Mouse (Mus musculus) stomach, embryonic 16.5 days (tissue): ENCODE measurements around the gene Hmgcs2. TPM values are rescaled to one million over a fixed set of nuclear protein-coding genes. Genes with fewer than 3 reads are reported as not detected.

ENCODE experiments used
- ATAC-seq: fragments of 200-750 bp; cut with Nextera tagmentation; 2 replicates; pipeline ENCODE4 v1.8.0; 2017; ENCODE audit warnings: moderate number of reproducible peaks, moderate TSS enrichment; ENCODE audit not compliant: insufficient read depth, low FRiP score
- H3K27ac ChIP-seq: fragments of 300-500 bp; sonication (generic); 2 replicates; pipeline ENCODE4 v1.5.1; 2014; ENCODE audit warnings: low read length
- H3K27me3 ChIP-seq: fragments of 300-500 bp; sonication (generic); 2 replicates; pipeline ENCODE4 v1.6.1; 2014; ENCODE audit warnings: low read length, control low read depth, mixed read lengths; ENCODE audit not compliant: control insufficient read depth, insufficient read depth
- H3K36me3 ChIP-seq: fragments of 300-500 bp; sonication (generic); 2 replicates; pipeline ENCODE4 v1.6.1; 2014; ENCODE audit warnings: low read length; ENCODE audit not compliant: control insufficient read depth, insufficient read depth
- H3K4me1 ChIP-seq: fragments of 300-500 bp; sonication (generic); 2 replicates; pipeline ENCODE4 v1.6.1; 2014; ENCODE audit warnings: low read length, control low read depth, mixed read lengths; ENCODE audit not compliant: control insufficient read depth, insufficient read depth
- H3K4me2 ChIP-seq: fragments of 300-500 bp; sonication (generic); 2 replicates; pipeline ENCODE4 v1.6.1; 2014; ENCODE audit warnings: low read depth, low read length, mixed read lengths
- H3K4me3 ChIP-seq: fragments of 300-500 bp; sonication (generic); replicated peaks from 2 replicates; pipeline ENCODE4 v1.5.1; 2014; ENCODE audit warnings: mild to moderate bottlenecking, low read length
- H3K9ac ChIP-seq: fragments of 300-500 bp; sonication (generic); 2 replicates; pipeline ENCODE4 v1.6.1; 2014; ENCODE audit warnings: low read length
- H3K9me3 ChIP-seq: fragments of 300-500 bp; sonication (generic); replicated peaks from 2 replicates; pipeline ENCODE4 v1.6.1; 2016; ENCODE audit warnings: low read length, control low read depth; ENCODE audit not compliant: control insufficient read depth
- WGBS: fragments of 180-500 bp; shearing (Covaris S2); extraction: QIAGEN DNeasy Blood & Tissue Kit; methylation state at CpG from one replicate; pipeline ENCODE4 v1.1.7; 2014; 5-methylcytosine and 5-hydroxymethylcytosine counted together
- polyA plus RNA-seq: library from polyadenylated mRNA; unstranded; fragments of >200 nt; fragmentation: Nextera tagmentation; extraction: Ambion mirVana; gene quantifications from 2 replicates; pipeline ENCODE4 v1.2.1, GENCODE M21; 2015

Hmgcs2 gene
- polyA plus RNA-seq, 1 experiment from 2014 or later: 93.3 TPM

- WGBS: 53% methylated on average over 3 of the region's 3 CpGs
- Histone ChIP-seq H3K27me3 (no peaks in the 10 kb centered on the region), H3K4me2 (no peak overlapping the region), H3K4me1 (no peaks in the 10 kb centered on the region), H3K9ac (no peak overlapping the region), H3K36me3 (0 out of 2 replicates have a peak, but pooled peaks cover 7% of the 10 kb centered on the region), H3K9me3 (no peaks in the 10 kb centered on the region), H3K4me3 (no peak overlapping the region), H3K27ac (no peak overlapping the region)
- no peak for ATAC-seq
These were observed 36.9 kb downstream of the Hmgcs2 start for GRCm38 (mm10) chr3:98317143-98317542.

- Histone ChIP-seq H3K4me3 (no peak overlapping the region), H3K4me1 (no peaks in the 10 kb centered on the region), H3K9me3 (no peaks in the 10 kb centered on the region), H3K27ac (no peak overlapping the region), H3K4me2 (no peak overlapping the region), H3K36me3 (0 out of 2 replicates have a peak, but pooled peaks cover 7% of the 10 kb centered on the region), H3K27me3 (no peaks in the 10 kb centered on the region), H3K9ac (no peak overlapping the region)
- 73% methylated on average over 2 of the region's 2 CpGs for WGBS
- ATAC-seq: no peak
These were observed 39.0 kb downstream of the Hmgcs2 start for GRCm38 (mm10) chr3:98319190-98319589.

- Histone ChIP-seq H3K4me1 (no peaks in the 10 kb centered on the region), H3K27me3 (no peaks in the 10 kb centered on the region), H3K36me3 (0 out of 2 replicates have a peak, but pooled peaks cover 5% of the 10 kb centered on the region), H3K4me3 (no peak overlapping the region), H3K9me3 (no peaks in the 10 kb centered on the region), H3K9ac (no peak overlapping the region), H3K27ac (no peak overlapping the region), H3K4me2 (no peak overlapping the region)
- no peak for ATAC-seq
- 89% methylated on average over 5 of the region's 5 CpGs for WGBS
These were observed 42.0 kb downstream of the Hmgcs2 start for GRCm38 (mm10) chr3:98322209-98322608.

GRCm38 (mm10) chr3:98324235-98324634, 44.0 kb downstream of the Hmgcs2 start:
- WGBS: 55% methylated on average over 9 of the region's 9 CpGs
- H3K4me2 ChIP-seq: no peak overlapping the region
- H3K9ac ChIP-seq: no peak overlapping the region
- no peaks in the 10 kb centered on the region for H3K4me1 ChIP-seq
- H3K27me3 ChIP-seq: no peaks in the 10 kb centered on the region
- H3K27ac ChIP-seq: no peak overlapping the region
- no peak overlapping the region for H3K4me3 ChIP-seq
- no peak for ATAC-seq
- H3K36me3 ChIP-seq: 0 out of 2 replicates have a peak, but pooled peaks cover 5% of the 10 kb centered on the region
- H3K9me3 ChIP-seq: no peaks in the 10 kb centered on the region

GRCm38 (mm10) chr3:98334010-98334409, 53.8 kb downstream of the Hmgcs2 start:
- no peak overlapping the region for H3K9ac ChIP-seq
- no peaks in the 10 kb centered on the region; the same call in 1 of the 2 replicates for H3K36me3 ChIP-seq
- H3K4me3 ChIP-seq: no peak overlapping the region
- no peaks in the 10 kb centered on the region for H3K9me3 ChIP-seq
- no peak overlapping the region for H3K4me2 ChIP-seq
- no peak overlapping the region for H3K27ac ChIP-seq
- H3K4me1 ChIP-seq: peaks cover 22% of the 10 kb centered on the region
- no peaks in the 10 kb centered on the region for H3K27me3 ChIP-seq
- 87% methylated on average over 2 of the region's 2 CpGs for WGBS
- ATAC-seq: no peak

- Histone ChIP-seq H3K9me3 (no peaks in the 10 kb centered on the region), H3K27ac (no peak overlapping the region), H3K4me2 (no peak overlapping the region), H3K4me3 (no peak overlapping the region), H3K27me3 (no peaks in the 10 kb centered on the region), H3K4me1 (peaks cover 22% of the 10 kb centered on the region), H3K36me3 (no peaks in the 10 kb centered on the region; the same call in 1 of the 2 replicates), H3K9ac (no peak overlapping the region)
- no peak for ATAC-seq
These were observed 55.1 kb downstream of the Hmgcs2 start for GRCm38 (mm10) chr3:98335331-98335730.

- no peaks in the 10 kb centered on the region for H3K27me3 ChIP-seq
- H3K36me3 ChIP-seq: no peaks in the 10 kb centered on the region; the same call in 1 of the 2 replicates
- no peak overlapping the region for H3K9ac ChIP-seq
- no peak for ATAC-seq
- WGBS: 77% methylated on average over 7 of the region's 7 CpGs
- no peak overlapping the region for H3K27ac ChIP-seq
- H3K4me1 ChIP-seq: peaks cover 22% of the 10 kb centered on the region
- H3K4me2 ChIP-seq: no peak overlapping the region
- no peak overlapping the region for H3K4me3 ChIP-seq
- H3K9me3 ChIP-seq: no peaks in the 10 kb centered on the region
These were observed 55.7 kb downstream of the Hmgcs2 start for GRCm38 (mm10) chr3:98335886-98336285.

- Histone ChIP-seq H3K27ac (peak overlapping the region; percentile 22; the same call in 1 of the 2 replicates), H3K9ac (no peak overlapping the region), H3K4me1 (peaks cover 22% of the 10 kb centered on the region), H3K4me3 (no peak overlapping the region), H3K4me2 (peak overlapping the region; percentile 23; the same call in 1 of the 2 replicates), H3K36me3 (no peaks in the 10 kb centered on the region), H3K9me3 (no peaks in the 10 kb centered on the region), H3K27me3 (no peaks in the 10 kb centered on the region)
- ATAC-seq: no peak
- WGBS: 78% methylated on average over 22 of the region's 22 CpGs
These were observed 56.7 kb downstream of the Hmgcs2 start for GRCm38 (mm10) chr3:98336661-98337654.

GRCm38 (mm10) chr3:98338584-98339041, 58.4 kb downstream of the Hmgcs2 start:
- no peaks in the 10 kb centered on the region for H3K36me3 ChIP-seq
- WGBS: 4% methylated on average over 15 of the region's 15 CpGs
- no peaks in the 10 kb centered on the region for H3K9me3 ChIP-seq
- H3K27ac ChIP-seq: peak overlapping the region; percentile 76
- peak overlapping the region; percentile 73 for H3K4me3 ChIP-seq
- no peaks in the 10 kb centered on the region for H3K27me3 ChIP-seq
- H3K4me2 ChIP-seq: peak overlapping the region; percentile 93
- ATAC-seq: peak; percentile 66; the same call in 1 of the 2 replicates
- H3K4me1 ChIP-seq: peaks cover 22% of the 10 kb centered on the region
- H3K9ac ChIP-seq: peak overlapping the region; percentile 80
